Mouse (Mus musculus): Measurements from ENCODE around the gene Man1b1. TPM values are rescaled to one million over a fixed set of nuclear protein-coding genes. Genes with fewer than 3 reads are reported as not detected.

The Man1b1 gene
- total RNA-seq, 1 experiment from 2014 or later = 79.5 TPM

DNA sequence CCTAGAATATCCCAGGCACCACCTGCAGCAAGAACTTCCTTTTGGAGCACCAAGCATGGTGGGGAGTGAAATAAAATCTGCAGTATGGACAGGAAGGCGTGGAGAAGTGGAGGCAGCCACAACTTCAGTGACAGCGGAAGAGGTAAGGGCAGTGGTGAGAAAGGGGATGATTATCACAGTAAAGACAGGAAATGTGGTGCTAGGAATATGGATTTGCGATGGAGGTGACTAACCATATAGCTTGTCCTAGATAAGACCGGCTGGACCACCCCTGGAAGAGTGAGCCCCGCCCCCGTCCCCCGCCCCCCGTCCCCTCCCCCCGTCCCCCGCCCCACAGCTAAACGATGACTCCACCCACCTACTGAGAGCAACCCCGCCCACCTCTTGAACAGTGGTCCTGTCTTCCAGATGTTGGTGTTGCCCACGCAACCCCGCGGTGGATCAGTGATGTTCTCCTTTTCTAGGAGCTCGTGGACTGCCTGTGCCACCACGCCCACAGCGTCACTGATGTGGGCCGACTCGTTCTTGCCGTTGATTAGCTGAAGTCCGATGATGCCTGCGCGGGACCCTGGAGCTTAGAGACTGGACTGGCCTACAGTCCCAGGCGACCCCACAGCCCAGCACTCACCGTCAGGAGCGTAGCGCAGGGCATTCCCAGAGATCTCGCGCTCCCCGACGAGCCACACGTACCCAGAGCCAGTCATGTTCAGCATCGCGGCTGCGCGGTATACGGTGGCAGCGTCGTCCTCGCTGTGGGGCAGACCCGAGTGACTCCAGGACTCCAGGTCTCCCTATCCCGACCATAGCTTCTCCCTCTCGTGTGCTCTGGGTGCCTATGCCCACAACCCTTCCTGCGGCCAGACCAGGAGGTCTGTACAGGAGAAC lies 27.2 kb upstream of the Man1b1 start:
- no peak for ATAC-seq (ENCODE audit: extremely low read depth, insufficient number of reproducible peaks, low FRiP score, poor library complexity, severe bottlenecking)

DNA sequence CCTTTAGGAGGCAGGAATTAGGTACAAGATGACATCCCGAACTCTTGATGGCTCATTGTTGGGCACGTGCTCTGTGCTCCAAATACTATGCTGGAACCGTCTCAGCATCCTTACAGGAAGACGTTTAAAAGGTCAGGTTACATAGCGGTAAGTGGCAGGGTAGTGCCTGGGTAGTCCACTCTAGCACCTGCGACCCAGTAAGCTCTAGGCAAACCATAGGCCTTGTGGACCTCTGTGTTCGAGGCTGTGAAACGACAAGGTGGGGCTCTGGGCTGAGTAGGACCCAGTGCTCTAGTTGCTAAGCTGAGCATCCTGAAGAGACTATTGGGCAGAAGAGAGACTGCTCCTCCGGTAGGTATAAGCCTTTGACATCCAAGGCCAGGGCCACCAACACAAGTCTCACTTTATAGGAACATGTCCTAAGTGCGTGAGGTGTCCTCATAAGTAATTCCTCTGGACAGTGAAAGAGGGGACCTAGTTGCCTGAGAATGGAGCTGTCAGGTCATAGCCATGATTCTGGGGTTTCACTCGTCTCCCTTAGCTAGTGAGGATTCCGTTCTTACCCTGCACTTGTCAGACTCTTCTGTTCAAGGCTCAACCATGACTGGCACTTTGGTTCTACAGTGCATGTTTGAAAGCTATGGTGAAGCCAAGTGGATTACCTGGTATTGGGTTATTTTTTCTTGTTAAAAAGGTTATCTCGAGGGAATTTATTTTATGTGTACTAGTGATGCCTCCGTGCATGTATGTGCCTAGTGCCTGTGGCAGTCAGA lies 26.4 kb upstream of the Man1b1 start:
- no peak for ATAC-seq (ENCODE audit: extremely low read depth, insufficient number of reproducible peaks, low FRiP score, poor library complexity, severe bottlenecking)

DNA sequence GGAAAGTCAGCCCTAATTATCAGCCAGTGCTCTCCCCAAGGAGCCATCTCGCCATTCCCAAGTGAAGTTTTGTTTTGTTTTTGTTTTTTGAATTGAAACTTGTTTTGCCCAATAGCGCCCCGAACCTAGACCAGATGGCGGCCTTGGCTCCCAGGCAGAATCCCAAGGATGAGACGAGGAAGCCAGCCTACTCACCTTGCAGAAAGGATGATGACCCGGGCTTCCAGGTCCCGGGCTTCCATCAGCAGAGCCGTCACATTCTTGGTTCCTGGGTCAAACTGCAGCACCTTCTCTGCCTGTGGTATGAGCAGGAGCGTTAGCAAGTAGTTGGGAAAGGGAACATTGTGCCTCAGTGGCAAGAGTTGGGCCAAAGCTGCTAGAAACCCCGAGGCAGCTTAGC lies 22.0 kb upstream of the Man1b1 start:
- ATAC-seq (ENCODE audit: extremely low read depth, insufficient number of reproducible peaks, low FRiP score, poor library complexity, severe bottlenecking) = no peak

DNA sequence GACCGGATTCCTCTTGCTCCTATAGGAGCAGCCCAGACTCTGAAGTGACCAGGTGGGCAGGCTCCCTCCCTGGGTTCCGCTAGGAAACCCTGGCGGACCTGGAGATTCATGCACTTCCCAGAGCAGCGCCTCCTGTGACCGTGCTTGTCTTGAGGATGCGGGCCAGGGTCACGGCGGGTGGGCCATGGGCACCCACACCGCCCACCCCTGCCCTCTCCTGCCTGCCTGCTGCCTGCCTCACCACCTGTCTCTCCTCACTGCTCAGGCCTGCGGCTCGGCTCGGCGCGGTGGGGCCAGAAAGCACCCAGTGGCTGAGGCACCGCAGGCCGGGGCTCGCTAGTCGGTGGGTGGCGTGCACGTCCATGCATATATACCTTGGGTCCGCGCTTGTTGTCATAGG lies 21.2 kb upstream of the Man1b1 start:
- no peak for ATAC-seq (ENCODE audit: extremely low read depth, insufficient number of reproducible peaks, low FRiP score, poor library complexity, severe bottlenecking)

DNA sequence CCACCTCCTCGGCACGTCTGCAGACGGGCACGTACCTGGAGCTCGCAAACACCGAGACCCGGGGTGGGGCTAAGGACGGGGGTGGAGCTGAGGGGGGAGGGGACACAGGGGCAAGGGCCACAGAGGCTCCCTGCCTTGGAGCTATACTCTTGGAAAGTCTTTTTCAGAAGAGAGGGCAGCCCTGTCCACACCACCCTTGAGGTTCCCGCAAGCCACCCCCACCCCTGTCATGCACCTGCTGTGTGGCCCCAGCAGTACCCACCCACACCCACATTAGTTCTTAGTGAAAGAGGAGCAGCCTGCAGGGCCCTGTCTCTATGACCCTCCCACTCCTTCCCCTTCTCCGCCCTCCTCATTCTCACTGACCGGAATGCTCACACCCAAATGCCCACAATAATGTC lies 20.6 kb upstream of the Man1b1 start:
- no peak for ATAC-seq (ENCODE audit: extremely low read depth, insufficient number of reproducible peaks, low FRiP score, poor library complexity, severe bottlenecking)

DNA sequence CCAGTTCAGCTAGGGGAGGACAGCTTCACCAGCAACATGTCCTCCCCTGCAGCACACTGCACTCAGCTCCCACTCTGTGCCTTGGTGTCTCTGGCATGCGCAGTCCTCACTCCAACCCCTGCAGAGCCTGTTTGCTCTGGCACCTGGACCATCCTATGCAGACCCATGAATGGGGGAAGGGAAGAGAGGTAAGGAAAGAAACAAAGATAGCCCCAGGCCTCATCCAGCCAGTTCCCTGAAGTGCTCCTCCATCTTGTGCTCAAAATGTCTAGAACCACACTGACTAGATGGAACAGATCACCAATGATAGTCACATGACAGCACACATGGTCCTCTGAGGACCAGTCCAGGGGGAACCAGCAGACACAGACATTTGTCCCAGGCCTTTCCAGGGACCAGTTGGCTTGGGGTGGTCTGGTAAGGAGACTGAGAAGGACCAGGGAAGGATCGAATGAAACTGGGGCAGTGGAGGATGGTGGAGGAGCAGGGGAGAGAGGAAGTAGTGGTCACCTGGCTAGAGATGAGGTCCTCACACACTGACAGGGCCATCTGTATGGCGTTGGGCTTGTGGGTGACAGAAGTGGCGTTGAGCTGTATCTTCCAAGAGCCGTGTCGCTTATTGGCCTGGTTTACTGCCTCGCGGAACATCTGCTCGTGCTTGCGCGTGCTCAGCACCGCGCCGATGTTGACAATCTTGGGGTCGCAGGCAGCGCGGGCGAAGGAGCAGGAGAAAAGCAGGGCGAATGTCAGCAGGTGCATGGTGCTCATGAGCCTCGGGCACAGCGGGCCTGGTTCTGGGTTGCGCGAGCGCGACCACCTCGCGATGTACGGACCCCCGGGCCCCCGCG lies 13.8 kb upstream of the Man1b1 start:
- ATAC-seq (ENCODE audit: extremely low read depth, insufficient number of reproducible peaks, low FRiP score, poor library complexity, severe bottlenecking) = no peak

DNA sequence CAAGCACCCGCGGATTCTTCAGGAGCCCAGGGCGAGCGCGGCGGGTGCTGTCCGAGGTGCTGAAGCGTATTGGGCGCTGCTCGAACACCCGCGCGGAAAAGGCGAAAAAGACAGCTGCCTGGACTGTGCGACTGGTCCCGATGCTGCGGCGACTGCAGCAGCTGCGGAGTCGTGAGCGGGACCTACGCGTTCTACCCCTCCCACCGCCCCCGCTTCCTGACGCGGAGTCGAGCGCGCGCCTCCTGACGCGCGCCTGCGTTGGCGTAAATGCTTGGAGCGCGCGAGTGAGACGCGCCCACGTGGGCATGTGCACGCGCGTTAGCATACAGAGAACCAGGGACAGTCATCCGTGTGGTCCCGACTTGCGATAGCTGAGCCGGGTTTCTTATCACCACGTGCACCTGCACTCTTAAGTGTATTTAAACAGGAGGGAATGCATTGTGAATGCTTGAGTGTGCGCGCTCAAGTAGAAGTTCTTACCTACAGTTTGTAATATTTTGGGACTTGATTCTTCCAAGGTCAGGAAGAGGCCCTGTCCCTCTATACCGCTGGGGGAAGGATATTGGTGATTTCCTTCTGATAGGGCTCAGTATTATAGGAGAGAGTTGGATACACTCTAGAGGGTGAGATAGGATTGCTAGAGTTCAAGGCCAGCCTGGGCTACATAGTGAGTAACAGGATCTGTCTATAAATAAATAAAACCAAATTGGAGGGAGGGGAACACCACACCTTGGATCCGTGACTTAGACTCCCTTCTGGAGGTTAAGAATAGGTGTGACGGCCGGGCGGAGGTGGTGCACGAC lies 13.0 kb upstream of the Man1b1 start, which contains the start of gene Grin1:
Gene Grin1, minus strand, starts transcription at position 217 of the 803 bp plus-strand sequence.
- ATAC-seq (ENCODE audit: extremely low read depth, insufficient number of reproducible peaks, low FRiP score, poor library complexity, severe bottlenecking) = no peak

DNA sequence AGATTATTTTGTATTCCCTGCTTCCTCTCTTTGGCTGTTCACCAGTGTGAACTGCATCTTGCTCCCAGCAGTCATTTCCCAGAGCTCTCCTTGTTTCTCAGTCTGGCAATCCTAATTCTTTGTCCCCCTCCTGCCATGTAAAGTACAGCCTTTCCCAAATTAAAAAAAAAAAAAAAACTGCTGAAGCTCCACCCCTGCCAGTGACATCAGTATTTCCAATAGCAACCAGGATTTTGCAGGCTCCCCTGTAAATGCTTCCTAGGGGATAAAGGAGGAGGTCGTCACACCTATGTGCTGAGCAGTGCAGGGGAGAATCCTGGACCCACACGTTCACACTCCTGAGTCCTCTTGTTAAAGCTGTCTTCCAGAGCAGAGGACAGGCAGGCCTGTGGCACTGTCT lies 12.1 kb upstream of the Man1b1 start:
- no peak for ATAC-seq (ENCODE audit: extremely low read depth, insufficient number of reproducible peaks, low FRiP score, poor library complexity, severe bottlenecking)

GRCm38 (mm10) chr2:25326036-25326435 lies 6.1 kb upstream of the Man1b1 start:
- no peak for ATAC-seq (ENCODE audit: extremely low read depth, insufficient number of reproducible peaks, low FRiP score, poor library complexity, severe bottlenecking)

DNA sequence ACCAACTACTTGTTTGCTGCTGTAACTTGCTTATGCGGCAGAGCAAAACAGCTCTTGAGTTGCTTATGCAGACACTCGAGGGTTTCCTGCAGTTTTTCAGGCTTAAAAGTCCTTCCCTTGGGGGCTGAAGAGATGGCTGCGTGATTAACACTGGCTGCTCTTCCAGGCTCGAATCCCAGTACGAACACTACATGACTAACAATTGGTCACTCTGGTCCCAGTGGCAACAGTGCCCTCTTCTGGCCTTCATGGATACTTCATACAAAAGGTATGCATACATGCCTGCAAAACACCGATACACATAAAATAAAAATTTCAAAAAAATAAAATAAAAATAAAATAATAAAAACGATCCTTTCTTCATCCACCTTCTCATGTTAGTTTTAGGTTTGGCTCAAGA lies 3.7 kb upstream of the Man1b1 start:
- no peak for ATAC-seq (ENCODE audit: extremely low read depth, insufficient number of reproducible peaks, low FRiP score, poor library complexity, severe bottlenecking)

DNA sequence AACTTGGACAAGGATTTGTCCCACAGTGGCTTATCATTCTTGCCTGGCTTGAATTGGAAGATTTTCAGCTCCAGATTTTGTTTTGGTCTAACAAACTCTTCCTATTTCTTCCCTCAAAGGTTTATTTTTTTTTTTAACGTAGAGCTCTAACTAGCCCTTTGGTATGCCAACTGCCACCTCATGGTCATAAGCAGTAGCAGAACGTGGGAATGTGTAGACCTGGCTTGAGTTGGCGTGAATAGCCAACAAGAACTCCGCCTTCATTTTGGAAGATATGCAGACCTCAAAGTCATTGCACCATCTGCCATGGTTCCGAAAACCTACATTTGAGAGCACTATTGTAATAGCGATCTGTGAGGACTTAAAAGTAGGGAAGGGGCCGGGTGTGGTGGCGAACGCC lies 668 bp upstream of the Man1b1 start:
- no peak for ATAC-seq (ENCODE audit: extremely low read depth, insufficient number of reproducible peaks, low FRiP score, poor library complexity, severe bottlenecking)

DNA sequence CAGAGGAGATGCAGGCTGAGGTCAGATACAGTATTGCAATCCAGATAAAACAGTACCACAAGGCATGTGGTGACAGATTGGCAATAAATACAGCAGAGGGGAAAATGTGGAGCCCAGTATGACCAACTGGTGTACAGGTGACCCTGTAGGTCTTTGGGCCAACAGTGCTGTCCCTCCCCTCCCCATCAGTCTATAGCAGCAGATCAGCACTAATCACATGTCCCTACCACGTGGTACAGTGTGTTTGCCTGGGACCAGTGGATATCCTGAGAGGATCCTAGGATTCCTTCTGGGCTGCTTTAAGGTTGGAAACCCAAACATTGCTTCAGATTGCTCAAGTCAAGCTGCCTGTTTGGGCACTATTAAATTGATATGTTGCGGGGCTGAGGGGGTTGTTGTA lies 1.4 kb downstream of the Man1b1 start:
- ATAC-seq (ENCODE audit: extremely low read depth, insufficient number of reproducible peaks, low FRiP score, poor library complexity, severe bottlenecking) = no peak

- ATAC-seq (ENCODE audit: extremely low read depth, insufficient number of reproducible peaks, low FRiP score, poor library complexity, severe bottlenecking) = no peak
These were observed 6.2 kb downstream of the Man1b1 start for GRCm38 (mm10) chr2:25338303-25338702.

- ATAC-seq (ENCODE audit: extremely low read depth, insufficient number of reproducible peaks, low FRiP score, poor library complexity, severe bottlenecking) = no peak
These were observed 16.0 kb downstream of the Man1b1 start for GRCm38 (mm10) chr2:25348162-25348561.

- ATAC-seq (ENCODE audit: extremely low read depth, insufficient number of reproducible peaks, low FRiP score, poor library complexity, severe bottlenecking) = no peak
These were observed 17.4 kb downstream of the Man1b1 start for GRCm38 (mm10) chr2:25349499-25349898.

- ATAC-seq (ENCODE audit: extremely low read depth, insufficient number of reproducible peaks, low FRiP score, poor library complexity, severe bottlenecking) = no peak
These were observed 18.6 kb downstream of the Man1b1 start for GRCm38 (mm10) chr2:25350701-25351100.

DNA sequence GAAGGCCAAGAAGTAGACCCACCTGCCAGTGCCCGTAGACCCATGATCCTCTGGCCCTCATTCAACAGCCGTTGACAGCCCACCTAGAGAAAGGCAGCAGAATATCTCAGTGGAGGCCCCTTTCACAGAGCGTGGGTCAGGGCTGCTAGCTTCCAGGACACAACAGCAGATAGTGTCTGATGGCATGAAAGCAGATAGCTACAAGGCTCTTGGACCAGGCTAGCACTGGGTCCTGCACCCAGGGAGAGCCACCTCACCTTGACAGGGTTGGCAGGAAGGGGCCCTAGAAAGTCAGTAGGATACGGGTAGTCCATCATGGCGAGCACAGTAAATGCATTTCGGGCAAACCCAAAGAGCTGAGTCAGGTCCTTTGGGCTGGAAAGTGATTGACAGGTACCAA lies 22.1 kb downstream of the Man1b1 start:
- ATAC-seq (ENCODE audit: extremely low read depth, insufficient number of reproducible peaks, low FRiP score, poor library complexity, severe bottlenecking) = no peak

DNA sequence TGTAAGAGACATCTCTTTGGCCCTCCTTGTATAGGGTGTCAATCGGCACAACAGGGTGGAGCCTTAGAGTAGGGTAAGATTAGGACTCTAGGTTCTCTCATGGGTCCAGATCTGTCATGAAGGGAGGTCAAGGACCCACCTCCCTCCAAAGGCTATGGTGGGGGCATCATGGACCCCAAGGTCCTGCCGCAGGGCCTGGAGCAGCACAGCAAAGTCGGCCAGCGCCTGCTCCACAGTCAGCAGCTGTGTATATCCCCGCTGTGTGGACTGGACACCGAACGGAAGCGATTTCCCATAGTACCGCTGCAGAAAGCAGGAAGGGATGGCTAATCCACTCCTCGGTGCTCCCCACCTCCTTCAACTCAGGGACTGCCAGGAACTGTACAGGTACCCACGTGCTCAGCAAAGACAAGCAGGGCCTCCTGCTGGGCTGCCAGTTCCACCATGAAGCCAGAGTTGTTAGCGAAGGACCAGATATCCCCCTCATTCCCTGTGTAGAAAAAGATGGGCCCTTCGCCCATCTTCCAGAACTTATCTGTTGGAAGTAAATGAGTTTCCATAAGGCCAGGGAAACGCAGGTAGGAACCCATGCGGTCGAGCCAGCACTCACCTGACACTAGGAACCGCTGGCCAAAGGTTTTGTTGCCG lies 23.4 kb downstream of the Man1b1 start:
- no peak for ATAC-seq (ENCODE audit: extremely low read depth, insufficient number of reproducible peaks, low FRiP score, poor library complexity, severe bottlenecking)
